ENCODE assay signal across 8 mouse cellular contexts in the genomic region with DNA sequence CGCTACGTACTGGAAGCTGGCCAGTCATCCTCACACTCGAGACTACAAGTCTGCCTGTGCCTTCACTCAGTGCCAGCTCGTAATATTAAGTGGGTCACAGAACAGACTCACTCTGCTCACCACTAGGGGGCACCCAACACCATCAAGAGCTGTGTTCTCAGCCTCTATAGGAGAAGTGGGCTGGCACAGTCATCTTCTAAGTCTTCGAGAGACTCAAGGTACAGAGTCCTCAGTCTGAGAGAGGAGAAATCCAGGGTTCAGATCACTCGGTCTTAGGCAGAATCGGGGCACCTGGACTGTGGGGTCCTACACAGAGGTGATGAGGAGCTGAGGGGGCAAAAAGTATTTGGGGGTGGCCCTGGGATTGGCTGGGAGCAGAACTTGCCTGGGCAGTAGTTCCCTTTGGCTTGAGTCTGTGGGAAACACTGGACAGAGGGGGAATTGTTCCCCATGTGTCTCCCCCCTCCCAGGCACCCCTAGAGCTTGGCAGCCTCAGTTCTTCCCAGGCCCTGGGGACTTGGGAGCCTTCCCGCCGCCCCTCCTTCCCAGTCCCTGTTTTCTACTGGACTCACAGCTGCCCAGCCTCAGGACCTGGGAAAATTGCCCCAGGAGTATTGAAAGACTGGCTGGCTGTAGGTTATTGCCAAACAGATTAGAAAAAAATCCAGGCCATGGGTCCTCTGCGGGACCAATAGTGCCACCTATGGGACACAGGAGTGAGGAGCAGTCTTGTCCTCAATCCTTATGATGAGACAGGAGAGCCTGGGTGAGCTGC. TPM values are rescaled to one million over a fixed set of nuclear protein-coding genes. Genes with fewer than 3 reads are reported as not detected.
DNase-seq lines count a peak whose midpoint lies in the region; ATAC-seq and TF ChIP-seq lines count a peak whose summit lies in the region.

No protein-coding gene starts in this region.

- H3K27ac ChIP-seq in heart, embryonic 12.5 days (ENCODE audit: poor library complexity, severe bottlenecking): peak overlapping the region; percentile 59; the same call in 1 of the 2 replicates
- H3K27ac ChIP-seq in kidney, postnatal 0 days: peak overlapping the region; percentile 70
- H3K27ac ChIP-seq in liver, embryonic 11.5 days (ENCODE audit: low read depth, low read length): peak overlapping the region; percentile 61
- H3K27ac ChIP-seq in stomach, embryonic 14.5 days (ENCODE audit: low read length): peak overlapping the region; percentile 22; the same call in 1 of the 2 replicates

- no peaks in the 10 kb centered on the region for H3K27me3 ChIP-seq in heart, embryonic 12.5 days (replicated peaks)
- H3K27me3 ChIP-seq in kidney, postnatal 0 days (ENCODE audit: insufficient read depth, low read length): no peaks in the 10 kb centered on the region
- H3K27me3 ChIP-seq in liver, embryonic 11.5 days (replicated peaks; ENCODE audit: control insufficient read depth, insufficient read depth, low read length): no peaks in the 10 kb centered on the region
- H3K27me3 ChIP-seq in stomach, embryonic 14.5 days (ENCODE audit: control insufficient read depth, insufficient read depth, low read length): no peaks in the 10 kb centered on the region

- H3K36me3 ChIP-seq in heart, embryonic 12.5 days: no peaks in the 10 kb centered on the region
- no peaks in the 10 kb centered on the region for H3K36me3 ChIP-seq in kidney, postnatal 0 days (ENCODE audit: insufficient read depth, low read length)
- no peaks in the 10 kb centered on the region for H3K36me3 ChIP-seq in liver, embryonic 11.5 days (ENCODE audit: control insufficient read depth, insufficient read depth, low read length)
- H3K36me3 ChIP-seq in stomach, embryonic 14.5 days (ENCODE audit: control insufficient read depth, insufficient read depth, low read length): no peaks in the 10 kb centered on the region

- DNase-seq in B cell, adult 2 months: peak; percentile 94 to 95
- DNase-seq in brain, adult 2 months (ENCODE audit: low read depth, low spot score): peak; percentile 98
- DNase-seq in kidney, postnatal 0 days (ENCODE audit: low spot score): peak; percentile 96
- peak; percentile 82 for DNase-seq in liver, embryonic 11.5 days (ENCODE audit: low spot score)
- peak; percentile 95 for DNase-seq in naive thymus-derived CD4-positive, alpha-beta T cell, adult 2 months (ENCODE audit: low read depth)

- peaks cover 11% of the 10 kb centered on the region for H3K4me1 ChIP-seq in heart, embryonic 12.5 days (replicated peaks)
- H3K4me1 ChIP-seq in kidney, postnatal 0 days (replicated peaks; ENCODE audit: insufficient read depth, low read length): peaks cover 6% of the 10 kb centered on the region; the same call in 1 of the 2 replicates
- H3K4me1 ChIP-seq in liver, embryonic 11.5 days (replicated peaks; ENCODE audit: control insufficient read depth, insufficient read depth, low read length): peaks cover 11% of the 10 kb centered on the region
- peaks cover 9% of the 10 kb centered on the region for H3K4me1 ChIP-seq in stomach, embryonic 14.5 days (ENCODE audit: control insufficient read depth, insufficient read depth, low read length)

- no peaks in the 10 kb centered on the region for H3K9me3 ChIP-seq in heart, embryonic 12.5 days (replicated peaks)
- H3K9me3 ChIP-seq in kidney, postnatal 0 days (replicated peaks; ENCODE audit: low read length): no peaks in the 10 kb centered on the region
- H3K9me3 ChIP-seq in liver, embryonic 11.5 days (ENCODE audit: control insufficient read depth, low read length): no peaks in the 10 kb centered on the region
- no peaks in the 10 kb centered on the region for H3K9me3 ChIP-seq in stomach, embryonic 14.5 days (ENCODE audit: control insufficient read depth, low read depth, low read length)

- H3K4me2 ChIP-seq in heart, embryonic 12.5 days: peak overlapping the region; percentile 51
- H3K4me2 ChIP-seq in kidney, postnatal 0 days (ENCODE audit: low read length): peak overlapping the region; percentile 42
- peak overlapping the region; percentile 51 for H3K4me2 ChIP-seq in liver, embryonic 11.5 days
- H3K4me2 ChIP-seq in stomach, embryonic 14.5 days (replicated peaks; ENCODE audit: low read depth, low read length): peak overlapping the region; percentile 8

- 7% methylated on average over 10 of the region's 10 CpGs for WGBS in heart, embryonic 12.5 days
- WGBS in kidney, postnatal 0 days: 6% methylated on average over 10 of the region's 10 CpGs
- WGBS in liver, embryonic 11.5 days: 12% methylated on average over 10 of the region's 10 CpGs
- 4% methylated on average over 10 of the region's 10 CpGs for WGBS in stomach, embryonic 14.5 days

- H3K4me3 ChIP-seq in heart, embryonic 12.5 days: 0 out of 2 replicates have a peak overlapping the region, but pooled peaks have one; percentile 1
- no peak overlapping the region for H3K4me3 ChIP-seq in kidney, postnatal 0 days (replicated peaks; ENCODE audit: low read depth, low read length)
- H3K4me3 ChIP-seq in liver, embryonic 11.5 days (ENCODE audit: low read depth, low read length): no peak overlapping the region
- H3K4me3 ChIP-seq in stomach, embryonic 14.5 days (ENCODE audit: low read depth, low read length): no peak overlapping the region

- no peak overlapping the region; the same call in 1 of the 2 replicates for H3K9ac ChIP-seq in heart, embryonic 12.5 days
- H3K9ac ChIP-seq in kidney, postnatal 0 days (ENCODE audit: low read depth, low read length): no peak overlapping the region
- no peak overlapping the region for H3K9ac ChIP-seq in liver, embryonic 11.5 days (ENCODE audit: low read depth, low read length)
- H3K9ac ChIP-seq in stomach, embryonic 14.5 days (replicated peaks; ENCODE audit: low read depth, low read length): no peak overlapping the region

- peak; percentile 97 for TF ChIP-seq CTCF in kidney, postnatal 0 days (IDR thresholded peaks at IDR 0.05; ENCODE audit: low read depth)

- peak; percentile 56 for ATAC-seq in erythroblast, adult 5-6 weeks (replicated peaks; ENCODE audit: low FRiP score, poor library complexity, severe bottlenecking)
- peak; percentile 60 for ATAC-seq in heart, embryonic 12.5 days (ENCODE audit: insufficient number of reproducible peaks, low FRiP score)
- peak; percentile 77 for ATAC-seq in kidney, postnatal 0 days (replicated peaks; ENCODE audit: low FRiP score, low read depth)
- peak; percentile 74 for ATAC-seq in liver, embryonic 11.5 days (replicated peaks; ENCODE audit: low FRiP score)
- ATAC-seq in stomach, embryonic 14.5 days (ENCODE audit: insufficient number of reproducible peaks, insufficient read depth, low FRiP score, low read depth): peak; percentile 73

RNA-seq across cellular contexts. Expression of gene Clptm1, which starts 4.3 kb away (rescaled TPM):
- 10.0 and 23.2 TPM in 2 replicates for total RNA-seq in erythroblast, adult 5-6 weeks (2015; ENCODE audit: low replicate concordance)
- 12.0 and 15.7 TPM in 2 replicates for total RNA-seq in erythroblast, adult 5-6 weeks (2017; ENCODE audit: low replicate concordance)
- polyA plus RNA-seq in heart, embryonic 12.5 days (2016; fragmentation: Nextera tagmentation; extraction: Ambion mirVana): 99.8 and 107 TPM in 2 replicates
- 96.9 and 97.8 TPM in 2 replicates for polyA plus RNA-seq in kidney, postnatal 0 days (2015; fragmentation: Nextera tagmentation; extraction: Ambion mirVana)
- polyA plus RNA-seq in liver, embryonic 11.5 days (2014; fragmentation: Nextera tagmentation; extraction: Ambion mirVana): 89.9 and 94.9 TPM in 2 replicates
- 77.9 and 86.2 TPM in 2 replicates for polyA plus RNA-seq in stomach, embryonic 14.5 days (2014; fragmentation: Nextera tagmentation; extraction: Ambion mirVana)

RNA-seq across cellular contexts. Expression of gene Apoc2, which starts 8.6 kb away (rescaled TPM):
- total RNA-seq in erythroblast, adult 5-6 weeks (2015; ENCODE audit: low replicate concordance): 10.4 and 16.1 TPM in 2 replicates
- 4.7 and 8.3 TPM in 2 replicates for total RNA-seq in erythroblast, adult 5-6 weeks (2017; ENCODE audit: low replicate concordance)
- 1.6 and 5.4 TPM in 2 replicates for polyA plus RNA-seq in heart, embryonic 12.5 days (2016; fragmentation: Nextera tagmentation; extraction: Ambion mirVana)
- 1.8 and 2.4 TPM in 2 replicates for polyA plus RNA-seq in kidney, postnatal 0 days (2015; fragmentation: Nextera tagmentation; extraction: Ambion mirVana)
- 235 and 244 TPM in 2 replicates for polyA plus RNA-seq in liver, embryonic 11.5 days (2014; fragmentation: Nextera tagmentation; extraction: Ambion mirVana)
- 1.5 and 1.9 TPM in 2 replicates for polyA plus RNA-seq in stomach, embryonic 14.5 days (2014; fragmentation: Nextera tagmentation; extraction: Ambion mirVana)

RNA-seq across cellular contexts. Expression of gene Gm44805, which starts 12.1 kb away (rescaled TPM):
- not detected in 2 replicates for total RNA-seq in erythroblast, adult 5-6 weeks (2015; ENCODE audit: low replicate concordance)
- not detected in 2 replicates for total RNA-seq in erythroblast, adult 5-6 weeks (2017; ENCODE audit: low replicate concordance)
- not detected in 2 replicates for polyA plus RNA-seq in heart, embryonic 12.5 days (2016; fragmentation: Nextera tagmentation; extraction: Ambion mirVana)
- 0.79 TPM in 1 of 2 replicates, not detected in the other for polyA plus RNA-seq in kidney, postnatal 0 days (2015; fragmentation: Nextera tagmentation; extraction: Ambion mirVana)
- polyA plus RNA-seq in liver, embryonic 11.5 days (2014; fragmentation: Nextera tagmentation; extraction: Ambion mirVana): not detected in 2 replicates
- not detected in 2 replicates for polyA plus RNA-seq in stomach, embryonic 14.5 days (2014; fragmentation: Nextera tagmentation; extraction: Ambion mirVana)

RNA-seq across cellular contexts. Expression of gene Apoc4, which starts 12.1 kb away (rescaled TPM):
- not detected in 2 replicates for total RNA-seq in erythroblast, adult 5-6 weeks (2015; ENCODE audit: low replicate concordance)
- not detected in 2 replicates for total RNA-seq in erythroblast, adult 5-6 weeks (2017; ENCODE audit: low replicate concordance)
- 0.41 TPM in 1 of 2 replicates, not detected in the other for polyA plus RNA-seq in heart, embryonic 12.5 days (2016; fragmentation: Nextera tagmentation; extraction: Ambion mirVana)
- polyA plus RNA-seq in kidney, postnatal 0 days (2015; fragmentation: Nextera tagmentation; extraction: Ambion mirVana): 0.26 and 0.60 TPM in 2 replicates
- polyA plus RNA-seq in liver, embryonic 11.5 days (2014; fragmentation: Nextera tagmentation; extraction: Ambion mirVana): 4.8 and 5.4 TPM in 2 replicates
- 0.39 TPM in 1 of 2 replicates, not detected in the other for polyA plus RNA-seq in stomach, embryonic 14.5 days (2014; fragmentation: Nextera tagmentation; extraction: Ambion mirVana)

RNA-seq across cellular contexts. Expression of gene Apoc1, which starts 23.3 kb away (rescaled TPM):
- 5.8 TPM in 1 of 2 replicates, not detected in the other for total RNA-seq in erythroblast, adult 5-6 weeks (2015; ENCODE audit: low replicate concordance)
- 3.6 TPM in 1 of 2 replicates, not detected in the other for total RNA-seq in erythroblast, adult 5-6 weeks (2017; ENCODE audit: low replicate concordance)
- polyA plus RNA-seq in heart, embryonic 12.5 days (2016; fragmentation: Nextera tagmentation; extraction: Ambion mirVana): 6.7 and 8.9 TPM in 2 replicates
- 37.1 and 48.4 TPM in 2 replicates for polyA plus RNA-seq in kidney, postnatal 0 days (2015; fragmentation: Nextera tagmentation; extraction: Ambion mirVana)
- 173 and 199 TPM in 2 replicates for polyA plus RNA-seq in liver, embryonic 11.5 days (2014; fragmentation: Nextera tagmentation; extraction: Ambion mirVana)
- 10.9 and 12.6 TPM in 2 replicates for polyA plus RNA-seq in stomach, embryonic 14.5 days (2014; fragmentation: Nextera tagmentation; extraction: Ambion mirVana)

Comparison
In these comparisons a context has a peak if more than half of its experiments do, and no peak if none do; other contexts are left out.
1. RNA of gene Apoc2, which starts 8.6 kb away (polyA plus RNA-seq): 235 to 244 TPM in liver, embryonic 11.5 days; 1.6 to 5.4 TPM in heart, embryonic 12.5 days, 1.8 to 2.4 TPM in kidney, postnatal 0 days and 1.5 to 1.9 TPM in stomach, embryonic 14.5 days; every median in the first group is over 10 times any median in the second.
2. Peak in every context shown above with its lines, with median percentiles within 50 percentile points of each other: DNase-seq, ATAC-seq, H3K27ac ChIP-seq and H3K4me2 ChIP-seq.